Mouse (Mus musculus) olfactory bulb, adult 2 months (tissue): ENCODE data around the gene Ubl5.

Experiments
- CTCF ChIP-seq: fragments of 200-500 bp; IDR thresholded peaks from 2 replicates; pipeline ENCODE4 v1.5.1; 2012; ENCODE audit warnings: low read depth, mild to moderate bottlenecking, low read length, moderate library complexity; ENCODE audit not compliant: insufficient read depth
- POLR2A ChIP-seq: fragments of 200-500 bp; IDR thresholded peaks from 2 replicates; pipeline ENCODE4 v1.6.1; 2012; ENCODE audit warnings: mild to moderate bottlenecking, low read depth, low read length, moderate library complexity; ENCODE audit not compliant: insufficient read depth

GRCm38 (mm10) chr9:20652260-20652658 is 9.6 kb downstream of the Ubl5 start:
- TF ChIP-seq CTCF (no peak), POLR2A (no peak)
